Mouse (Mus musculus): ENCODE data around the gene Hivep3. TPM values are rescaled to one million over a fixed set of nuclear protein-coding genes. Genes with fewer than 3 reads are reported as not detected.

The Hivep3 gene
- polyA plus RNA-seq, 1 experiment from 2014 or later, result 6.2 TPM

- no peak overlapping the region for H3K9ac ChIP-seq (ENCODE audit: low read length)
- H3K4me3 ChIP-seq (ENCODE audit: low read depth, low read length), result no peak overlapping the region
- no peaks in the 10 kb centered on the region for H3K27me3 ChIP-seq (replicated peaks; ENCODE audit: control insufficient read depth, insufficient read depth, low read length)
- peak; percentile 57 for DNase-seq (ENCODE audit: low spot score)
- no peaks in the 10 kb centered on the region for H3K36me3 ChIP-seq (ENCODE audit: control insufficient read depth, insufficient read depth, low read length)
- no peaks in the 10 kb centered on the region for H3K9me3 ChIP-seq (ENCODE audit: control insufficient read depth, low read length)
- H3K4me2 ChIP-seq (ENCODE audit: low read length), result no peak overlapping the region
- peak; percentile 27; the same call in 1 of the 2 replicates for ATAC-seq (replicated peaks; ENCODE audit: low FRiP score, low TSS enrichment, low read depth)
- 60% methylated on average over 7 of the region's 7 CpGs for WGBS
- H3K27ac ChIP-seq (ENCODE audit: low read depth), result no peak overlapping the region
- 0 out of 2 replicates have a peak, but pooled peaks cover 4% of the 10 kb centered on the region for H3K4me1 ChIP-seq (replicated peaks; ENCODE audit: control insufficient read depth, insufficient read depth, low read length)
Measured at GRCm38 (mm10) chr4:119937876-119938275, 204.3 kb downstream of the Hivep3 start.

GRCm38 (mm10) chr4:119938518-119938917, 204.9 kb downstream of the Hivep3 start:
- no peak overlapping the region for H3K27ac ChIP-seq (ENCODE audit: low read depth)
- no peak for ATAC-seq (replicated peaks; ENCODE audit: low FRiP score, low TSS enrichment, low read depth)
- DNase-seq (ENCODE audit: low spot score), result no peak
- H3K36me3 ChIP-seq (ENCODE audit: control insufficient read depth, insufficient read depth, low read length), result no peaks in the 10 kb centered on the region
- no peaks in the 10 kb centered on the region for H3K9me3 ChIP-seq (ENCODE audit: control insufficient read depth, low read length)
- H3K4me2 ChIP-seq (ENCODE audit: low read length), result no peak overlapping the region
- H3K27me3 ChIP-seq (replicated peaks; ENCODE audit: control insufficient read depth, insufficient read depth, low read length), result no peaks in the 10 kb centered on the region
- no peak overlapping the region for H3K9ac ChIP-seq (ENCODE audit: low read length)
- H3K4me3 ChIP-seq (ENCODE audit: low read depth, low read length), result no peak overlapping the region
- 0 out of 2 replicates have a peak, but pooled peaks cover 4% of the 10 kb centered on the region for H3K4me1 ChIP-seq (replicated peaks; ENCODE audit: control insufficient read depth, insufficient read depth, low read length)
- WGBS, result 88% methylated on average over 4 of the region's 4 CpGs

- ATAC-seq (replicated peaks; ENCODE audit: low FRiP score, low TSS enrichment, low read depth) (no peak), DNase-seq (ENCODE audit: low spot score) (no peak)
- H3K9ac ChIP-seq (ENCODE audit: low read length), result no peak overlapping the region
- no peaks in the 10 kb centered on the region for H3K27me3 ChIP-seq (replicated peaks; ENCODE audit: control insufficient read depth, insufficient read depth, low read length)
- no peak overlapping the region for H3K4me3 ChIP-seq (ENCODE audit: low read depth, low read length)
- no peaks in the 10 kb centered on the region for H3K36me3 ChIP-seq (ENCODE audit: control insufficient read depth, insufficient read depth, low read length)
- peaks cover under 1% of the 10 kb centered on the region; the same call in 1 of the 2 replicates for H3K9me3 ChIP-seq (ENCODE audit: control insufficient read depth, low read length)
- WGBS, result 80% methylated on average over 6 of the region's 6 CpGs
- no peak overlapping the region for H3K27ac ChIP-seq (ENCODE audit: low read depth)
- H3K4me1 ChIP-seq (replicated peaks; ENCODE audit: control insufficient read depth, insufficient read depth, low read length), result 0 out of 2 replicates have a peak, but pooled peaks cover 4% of the 10 kb centered on the region
- H3K4me2 ChIP-seq (ENCODE audit: low read length), result no peak overlapping the region
Measured at GRCm38 (mm10) chr4:119939786-119940185, 206.2 kb downstream of the Hivep3 start.

GRCm38 (mm10) chr4:119946224-119946887, 212.8 kb downstream of the Hivep3 start:
- 0 out of 2 replicates have a peak, but pooled peaks cover 5% of the 10 kb centered on the region for H3K4me1 ChIP-seq (replicated peaks; ENCODE audit: control insufficient read depth, insufficient read depth, low read length)
- H3K27me3 ChIP-seq (replicated peaks; ENCODE audit: control insufficient read depth, insufficient read depth, low read length), result no peaks in the 10 kb centered on the region
- no peak overlapping the region for H3K9ac ChIP-seq (ENCODE audit: low read length)
- ATAC-seq (replicated peaks; ENCODE audit: low FRiP score, low TSS enrichment, low read depth) (no peak), DNase-seq (ENCODE audit: low spot score) (no peak)
- no peak overlapping the region for H3K4me2 ChIP-seq (ENCODE audit: low read length)
- H3K27ac ChIP-seq (ENCODE audit: low read depth), result no peak overlapping the region
- no peak overlapping the region for H3K4me3 ChIP-seq (ENCODE audit: low read depth, low read length)
- WGBS, result 82% methylated on average over 3 of the region's 3 CpGs
- H3K36me3 ChIP-seq (ENCODE audit: control insufficient read depth, insufficient read depth, low read length), result no peaks in the 10 kb centered on the region
- peaks cover 5% of the 10 kb centered on the region; the same call in 1 of the 2 replicates for H3K9me3 ChIP-seq (ENCODE audit: control insufficient read depth, low read length)

GRCm38 (mm10) chr4:119947232-119948162, 213.9 kb downstream of the Hivep3 start:
- Histone ChIP-seq H3K36me3 (ENCODE audit: control insufficient read depth, insufficient read depth, low read length) (no peaks in the 10 kb centered on the region), H3K4me1 (replicated peaks; ENCODE audit: control insufficient read depth, insufficient read depth, low read length) (0 out of 2 replicates have a peak, but pooled peaks cover 5% of the 10 kb centered on the region), H3K4me2 (ENCODE audit: low read length) (no peak overlapping the region), H3K9ac (ENCODE audit: low read length) (no peak overlapping the region), H3K9me3 (ENCODE audit: control insufficient read depth, low read length) (peaks cover 5% of the 10 kb centered on the region; the same call in 1 of the 2 replicates), H3K27me3 (replicated peaks; ENCODE audit: control insufficient read depth, insufficient read depth, low read length) (no peaks in the 10 kb centered on the region), H3K27ac (ENCODE audit: low read depth) (no peak overlapping the region), H3K4me3 (ENCODE audit: low read depth, low read length) (no peak overlapping the region)
- 62% methylated on average over 12 of the region's 12 CpGs for WGBS
- ATAC-seq (replicated peaks; ENCODE audit: low FRiP score, low TSS enrichment, low read depth) (no peak), DNase-seq (ENCODE audit: low spot score) (no peak)

GRCm38 (mm10) chr4:119948406-119948805, 214.8 kb downstream of the Hivep3 start:
- H3K27me3 ChIP-seq (replicated peaks; ENCODE audit: control insufficient read depth, insufficient read depth, low read length), result no peaks in the 10 kb centered on the region
- no peak overlapping the region for H3K4me3 ChIP-seq (ENCODE audit: low read depth, low read length)
- 85% methylated on average over 6 of the region's 6 CpGs for WGBS
- H3K4me1 ChIP-seq (replicated peaks; ENCODE audit: control insufficient read depth, insufficient read depth, low read length), result peaks cover 9% of the 10 kb centered on the region; the same call in 1 of the 2 replicates
- H3K9me3 ChIP-seq (ENCODE audit: control insufficient read depth, low read length), result peaks cover 5% of the 10 kb centered on the region; the same call in 1 of the 2 replicates
- H3K27ac ChIP-seq (ENCODE audit: low read depth), result no peak overlapping the region
- ATAC-seq (replicated peaks; ENCODE audit: low FRiP score, low TSS enrichment, low read depth) (no peak), DNase-seq (ENCODE audit: low spot score) (no peak)
- H3K9ac ChIP-seq (ENCODE audit: low read length), result no peak overlapping the region
- H3K4me2 ChIP-seq (ENCODE audit: low read length), result no peak overlapping the region
- no peaks in the 10 kb centered on the region for H3K36me3 ChIP-seq (ENCODE audit: control insufficient read depth, insufficient read depth, low read length)

- Histone ChIP-seq H3K4me1 (replicated peaks; ENCODE audit: control insufficient read depth, insufficient read depth, low read length) (peaks cover 9% of the 10 kb centered on the region; the same call in 1 of the 2 replicates), H3K4me3 (ENCODE audit: low read depth, low read length) (no peak overlapping the region), H3K4me2 (ENCODE audit: low read length) (no peak overlapping the region), H3K36me3 (ENCODE audit: control insufficient read depth, insufficient read depth, low read length) (no peaks in the 10 kb centered on the region), H3K9ac (ENCODE audit: low read length) (no peak overlapping the region), H3K9me3 (ENCODE audit: control insufficient read depth, low read length) (peaks cover 5% of the 10 kb centered on the region; the same call in 1 of the 2 replicates), H3K27me3 (replicated peaks; ENCODE audit: control insufficient read depth, insufficient read depth, low read length) (no peaks in the 10 kb centered on the region), H3K27ac (ENCODE audit: low read depth) (no peak overlapping the region)
- ATAC-seq (replicated peaks; ENCODE audit: low FRiP score, low TSS enrichment, low read depth), result no peak
- 66% methylated on average over 12 of the region's 12 CpGs for WGBS
- DNase-seq (ENCODE audit: low spot score), result no peak
Measured at GRCm38 (mm10) chr4:119948922-119949614, 215.5 kb downstream of the Hivep3 start.

- no peak overlapping the region for H3K4me2 ChIP-seq (ENCODE audit: low read length)
- no peak overlapping the region for H3K9ac ChIP-seq (ENCODE audit: low read length)
- no peak overlapping the region for H3K27ac ChIP-seq (ENCODE audit: low read depth)
- no peaks in the 10 kb centered on the region for H3K27me3 ChIP-seq (replicated peaks; ENCODE audit: control insufficient read depth, insufficient read depth, low read length)
- WGBS, result 73% methylated on average over 5 of the region's 5 CpGs
- no peak overlapping the region for H3K4me3 ChIP-seq (ENCODE audit: low read depth, low read length)
- peaks cover 9% of the 10 kb centered on the region; the same call in 1 of the 2 replicates for H3K4me1 ChIP-seq (replicated peaks; ENCODE audit: control insufficient read depth, insufficient read depth, low read length)
- DNase-seq (ENCODE audit: low spot score), result no peak
- no peaks in the 10 kb centered on the region for H3K36me3 ChIP-seq (ENCODE audit: control insufficient read depth, insufficient read depth, low read length)
- no peak for ATAC-seq (replicated peaks; ENCODE audit: low FRiP score, low TSS enrichment, low read depth)
- peaks cover under 1% of the 10 kb centered on the region; the same call in 1 of the 2 replicates for H3K9me3 ChIP-seq (ENCODE audit: control insufficient read depth, low read length)
Measured at GRCm38 (mm10) chr4:119950181-119950580, 216.6 kb downstream of the Hivep3 start.
